Mouse (Mus musculus): ENCODE results near the gene Gm26727. TPM values are rescaled to one million over a fixed set of nuclear protein-coding genes. Genes with fewer than 3 reads are reported as not detected.
"Not testable (repeated sequence)": the region's sequence is repeated elsewhere in the genome, so short reads cannot be mapped to it uniquely, and the experiment has no call there.

The Gm26727 gene
- polyA plus RNA-seq, 2 experiments, result not detected

DNA sequence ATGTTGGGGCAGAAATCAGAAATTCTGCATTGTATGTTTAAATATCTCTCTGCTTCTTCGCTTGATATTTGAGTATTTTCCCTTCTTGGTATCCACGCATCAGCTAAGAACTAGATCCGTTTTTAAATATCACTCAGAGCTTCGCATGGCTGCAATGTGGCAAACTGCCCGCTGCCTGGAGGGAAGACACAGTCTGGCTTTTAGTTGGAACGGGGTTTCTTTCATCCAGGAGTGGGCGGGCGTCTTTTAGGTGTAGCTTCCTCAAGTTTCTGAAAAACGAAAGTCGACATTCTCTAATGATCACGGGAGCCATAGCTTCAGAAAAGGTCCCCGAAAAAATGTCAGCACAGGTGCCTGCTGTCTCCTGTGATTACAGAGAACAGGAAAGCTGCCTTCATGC lies 14.2 kb upstream of the Gm26727 start:
- Histone ChIP-seq H3K4me3 (replicated peaks; ENCODE audit: low read length) (no peak overlapping the region), H3K4me2 (replicated peaks; ENCODE audit: low read depth, low read length, severe bottlenecking) (no peak overlapping the region), H3K4me1 (ENCODE audit: control insufficient read depth, insufficient read depth, low read length) (no peaks in the 10 kb centered on the region), H3K36me3 (ENCODE audit: control insufficient read depth, insufficient read depth, low read length) (no peaks in the 10 kb centered on the region), H3K9ac (ENCODE audit: low read depth, low read length, severe bottlenecking) (no peak overlapping the region), H3K27ac (replicated peaks; ENCODE audit: low read depth, low read length) (no peak overlapping the region), H3K9me3 (ENCODE audit: control insufficient read depth, low read length) (no peaks in the 10 kb centered on the region), H3K27me3 (ENCODE audit: control insufficient read depth, insufficient read depth, low read length) (no peaks in the 10 kb centered on the region)
- no peak for TF ChIP-seq POLR2A (IDR thresholded peaks at IDR 0.05; ENCODE audit: borderline replicate concordance, extremely low read depth, insufficient read depth, insufficient read length)
- 71% methylated on average over 12 of the region's 12 CpGs for WGBS
- DNase-seq (ENCODE audit: low spot score) (no peak), ATAC-seq (ENCODE audit: low FRiP score, low read depth) (no peak)

DNA sequence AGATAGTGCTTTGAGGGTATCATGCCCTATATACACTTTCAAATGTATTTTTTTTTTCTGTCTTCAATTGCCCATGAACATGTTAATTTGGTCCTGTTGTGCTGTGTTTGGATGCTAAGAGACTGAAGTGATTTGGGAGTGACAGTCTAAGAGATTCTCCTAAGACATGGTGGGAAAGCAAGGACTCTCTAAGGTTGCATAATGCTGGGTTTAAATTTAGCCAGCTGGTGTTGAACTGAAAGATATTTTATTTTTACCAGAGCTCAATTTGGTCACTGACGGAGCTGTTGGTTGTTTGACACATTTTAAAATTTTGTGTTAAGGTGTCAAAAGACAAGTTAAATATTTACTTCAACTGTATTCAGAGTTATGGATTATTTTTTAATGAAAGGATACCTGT lies 13.8 kb upstream of the Gm26727 start:
- no peak for ATAC-seq (ENCODE audit: low FRiP score, low read depth)

DNA sequence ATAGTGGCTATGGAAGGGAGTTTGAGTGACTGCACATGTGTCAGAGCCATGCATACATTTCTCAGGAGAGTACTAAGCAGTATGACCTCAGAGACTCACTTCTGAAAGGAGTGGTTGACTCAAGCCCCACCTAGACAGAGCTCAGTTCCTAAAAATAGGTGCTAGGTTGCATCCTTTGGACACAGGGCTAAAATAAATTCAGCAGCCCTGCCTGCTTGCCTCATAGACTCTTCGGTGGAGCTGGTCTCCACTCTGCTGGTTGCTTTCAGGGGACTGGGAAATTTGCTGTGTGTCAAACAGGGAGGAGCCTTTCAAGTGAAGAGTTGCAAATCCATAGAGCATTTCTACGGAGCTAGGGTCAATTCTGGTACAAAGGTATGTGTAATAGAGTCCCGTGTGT lies 12.8 kb upstream of the Gm26727 start, which contains the start of gene Xirp2:
Xirp2 (plus strand) TSS at position 223 of the 400 bp plus-strand sequence.
- ATAC-seq (ENCODE audit: low FRiP score, low read depth) (no peak), DNase-seq (ENCODE audit: low spot score) (no peak)
- no peak within 1 kb of the TSS for H3K27ac ChIP-seq (replicated peaks; ENCODE audit: low read depth, low read length)
- no peaks in the 10 kb centered on the region for H3K36me3 ChIP-seq (ENCODE audit: control insufficient read depth, insufficient read depth, low read length)
- H3K4me3 ChIP-seq (replicated peaks; ENCODE audit: low read length), result no peak within 1 kb of the TSS
- H3K4me1 ChIP-seq (ENCODE audit: control insufficient read depth, insufficient read depth, low read length), result no peaks in the 10 kb centered on the region
- no peaks in the 10 kb centered on the region for H3K9me3 ChIP-seq (ENCODE audit: control insufficient read depth, low read length)
- WGBS, result 60% methylated on average over 3 of the region's 3 CpGs
- no peak within 1 kb of the TSS for H3K9ac ChIP-seq (ENCODE audit: low read depth, low read length, severe bottlenecking)
- H3K4me2 ChIP-seq (replicated peaks; ENCODE audit: low read depth, low read length, severe bottlenecking), result no peak within 1 kb of the TSS
- H3K27me3 ChIP-seq (ENCODE audit: control insufficient read depth, insufficient read depth, low read length), result no peaks in the 10 kb centered on the region
- no peak for TF ChIP-seq POLR2A (IDR thresholded peaks at IDR 0.05; ENCODE audit: borderline replicate concordance, extremely low read depth, insufficient read depth, insufficient read length)

More for the DNA sequence above, 13.8 kb upstream of the Gm26727 start:
- H3K27ac ChIP-seq (replicated peaks; ENCODE audit: low read depth, low read length), result no peak overlapping the region
- TF ChIP-seq POLR2A (IDR thresholded peaks at IDR 0.05; ENCODE audit: borderline replicate concordance, extremely low read depth, insufficient read depth, insufficient read length), result no peak
- H3K4me1 ChIP-seq (ENCODE audit: control insufficient read depth, insufficient read depth, low read length), result no peaks in the 10 kb centered on the region
- H3K36me3 ChIP-seq (ENCODE audit: control insufficient read depth, insufficient read depth, low read length), result no peaks in the 10 kb centered on the region
- H3K9ac ChIP-seq (ENCODE audit: low read depth, low read length, severe bottlenecking), result no peak overlapping the region
- H3K9me3 ChIP-seq (ENCODE audit: control insufficient read depth, low read length), result no peaks in the 10 kb centered on the region
- no peaks in the 10 kb centered on the region for H3K27me3 ChIP-seq (ENCODE audit: control insufficient read depth, insufficient read depth, low read length)
- no peak for DNase-seq (ENCODE audit: low spot score)
- 74% methylated on average over 1 of the region's 1 CpGs for WGBS
- no peak overlapping the region for H3K4me2 ChIP-seq (replicated peaks; ENCODE audit: low read depth, low read length, severe bottlenecking)
- no peak overlapping the region for H3K4me3 ChIP-seq (replicated peaks; ENCODE audit: low read length)

DNA sequence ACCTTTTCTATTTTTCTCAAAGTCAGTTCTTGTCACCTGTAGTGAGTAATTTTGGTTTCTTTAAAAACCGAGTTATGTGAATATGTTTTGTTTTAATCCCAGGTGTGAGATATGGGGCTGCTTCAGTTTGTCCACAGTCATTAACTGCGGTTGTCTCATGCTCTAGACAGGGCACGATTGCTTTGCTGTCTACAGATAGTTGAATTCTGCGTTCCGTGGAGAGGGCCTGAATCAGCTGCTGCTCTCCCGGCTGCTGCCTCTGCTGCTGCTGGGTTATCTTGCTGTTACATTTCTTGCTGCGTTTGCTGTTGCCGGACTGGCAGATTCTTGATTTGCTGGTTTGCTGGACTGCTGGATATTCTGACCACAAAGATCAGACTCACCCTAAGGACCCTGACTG lies 5.3 kb upstream of the Gm26727 start:
- Histone ChIP-seq H3K4me3 (replicated peaks; ENCODE audit: low read length) (no peak overlapping the region), H3K4me1 (ENCODE audit: control insufficient read depth, insufficient read depth, low read length) (no peaks in the 10 kb centered on the region), H3K4me2 (replicated peaks; ENCODE audit: low read depth, low read length, severe bottlenecking) (no peak overlapping the region), H3K27me3 (ENCODE audit: control insufficient read depth, insufficient read depth, low read length) (no peaks in the 10 kb centered on the region), H3K9me3 (ENCODE audit: control insufficient read depth, low read length) (no peaks in the 10 kb centered on the region), H3K27ac (replicated peaks; ENCODE audit: low read depth, low read length) (no peak overlapping the region), H3K9ac (ENCODE audit: low read depth, low read length, severe bottlenecking) (no peak overlapping the region), H3K36me3 (ENCODE audit: control insufficient read depth, insufficient read depth, low read length) (no peaks in the 10 kb centered on the region)
- ATAC-seq (ENCODE audit: low FRiP score, low read depth) (no peak), DNase-seq (ENCODE audit: low spot score) (no peak)
- no peak for TF ChIP-seq POLR2A (IDR thresholded peaks at IDR 0.05; ENCODE audit: borderline replicate concordance, extremely low read depth, insufficient read depth, insufficient read length)
- WGBS, result 84% methylated on average over 8 of the region's 8 CpGs

DNA sequence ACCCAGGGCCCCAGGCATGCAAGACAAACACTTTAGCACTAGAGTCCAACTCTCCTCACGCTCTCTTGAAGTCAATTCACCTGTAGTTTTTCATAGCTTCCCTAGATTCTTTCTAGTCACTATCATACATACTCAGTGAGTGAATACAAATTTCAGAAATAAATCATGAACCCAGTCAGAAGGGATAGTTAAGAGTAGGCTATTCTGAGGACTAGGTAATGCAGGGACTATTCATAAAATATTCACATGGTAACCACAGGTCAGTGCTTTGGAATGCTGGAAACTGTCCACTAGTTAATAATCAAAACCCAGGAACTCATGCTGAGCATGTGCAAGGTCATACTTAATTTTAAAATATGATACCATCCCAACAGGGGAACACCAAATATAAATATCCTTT lies 10.2 kb downstream of the Gm26727 start:
- no peak overlapping the region for H3K4me3 ChIP-seq (replicated peaks; ENCODE audit: low read length)
- H3K4me2 ChIP-seq (replicated peaks; ENCODE audit: low read depth, low read length, severe bottlenecking), result no peak overlapping the region
- H3K27ac ChIP-seq (replicated peaks; ENCODE audit: low read depth, low read length), result no peak overlapping the region
- H3K9ac ChIP-seq (ENCODE audit: low read depth, low read length, severe bottlenecking), result no peak overlapping the region
- TF ChIP-seq POLR2A (IDR thresholded peaks at IDR 0.05; ENCODE audit: borderline replicate concordance, extremely low read depth, insufficient read depth, insufficient read length), result no peak
- H3K27me3 ChIP-seq (ENCODE audit: control insufficient read depth, insufficient read depth, low read length), result no peaks in the 10 kb centered on the region
- ATAC-seq (ENCODE audit: low FRiP score, low read depth), result no peak
- WGBS, result 93% methylated on average over 1 of the region's 1 CpGs
- H3K9me3 ChIP-seq (ENCODE audit: control insufficient read depth, low read length), result no peaks in the 10 kb centered on the region
- DNase-seq (ENCODE audit: low spot score), result no peak
- no peaks in the 10 kb centered on the region for H3K4me1 ChIP-seq (ENCODE audit: control insufficient read depth, insufficient read depth, low read length)
- H3K36me3 ChIP-seq (ENCODE audit: control insufficient read depth, insufficient read depth, low read length), result no peaks in the 10 kb centered on the region

DNA sequence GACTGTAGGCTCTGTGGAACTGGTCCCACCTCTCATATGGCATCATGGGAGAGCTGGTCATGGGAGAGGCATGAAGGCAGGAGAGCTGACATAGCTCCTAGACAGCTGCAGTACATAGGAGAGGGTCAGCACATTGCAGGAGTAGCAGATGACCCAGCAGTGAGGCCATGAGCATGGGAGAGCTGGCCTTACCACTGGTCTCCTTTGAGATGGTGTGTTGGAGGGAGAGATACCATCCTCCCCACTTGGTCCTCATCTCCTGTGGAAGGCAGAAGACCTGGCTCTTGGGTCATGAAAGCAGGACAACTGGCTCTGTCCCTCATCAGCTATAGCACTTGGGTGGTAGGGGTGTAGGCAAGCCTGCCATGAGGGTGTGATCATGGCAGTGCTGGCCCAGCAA lies 12.1 kb downstream of the Gm26727 start:
- Histone ChIP-seq H3K4me3 (replicated peaks; ENCODE audit: low read length) (no peak overlapping the region), H3K4me1 (ENCODE audit: control insufficient read depth, insufficient read depth, low read length) (no peaks in the 10 kb centered on the region), H3K27ac (replicated peaks; ENCODE audit: low read depth, low read length) (no peak overlapping the region), H3K9ac (ENCODE audit: low read depth, low read length, severe bottlenecking) (no peak overlapping the region), H3K9me3 (ENCODE audit: control insufficient read depth, low read length) (no peaks in the 10 kb centered on the region), H3K4me2 (replicated peaks; ENCODE audit: low read depth, low read length, severe bottlenecking) (no peak overlapping the region), H3K27me3 (ENCODE audit: control insufficient read depth, insufficient read depth, low read length) (no peaks in the 10 kb centered on the region), H3K36me3 (ENCODE audit: control insufficient read depth, insufficient read depth, low read length) (no peaks in the 10 kb centered on the region)
- TF ChIP-seq POLR2A (IDR thresholded peaks at IDR 0.05; ENCODE audit: borderline replicate concordance, extremely low read depth, insufficient read depth, insufficient read length), result no peak
- ATAC-seq (ENCODE audit: low FRiP score, low read depth), result no peak
- no peak for DNase-seq (ENCODE audit: low spot score)

DNA sequence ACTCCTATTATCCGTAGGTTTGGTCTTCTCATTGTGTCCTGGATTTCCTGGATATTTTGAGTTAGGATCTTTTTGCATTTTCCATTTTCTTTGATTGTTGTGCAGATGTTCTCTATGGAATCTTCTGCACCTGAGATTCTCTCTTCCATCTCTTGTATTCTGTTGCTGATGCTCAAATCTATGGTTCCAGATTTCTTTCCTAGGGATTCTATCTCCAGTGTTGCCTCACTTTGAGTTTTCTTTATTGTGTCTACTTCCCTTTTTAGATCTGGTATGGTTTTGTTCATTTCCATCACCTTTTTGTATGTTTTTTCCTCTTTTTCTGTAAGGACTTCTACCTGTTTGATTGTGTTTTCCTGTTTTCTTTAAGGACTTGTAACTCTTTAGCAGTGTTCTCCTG lies 19.6 kb downstream of the Gm26727 start, which contains the start of gene Gm21830:
Gm21830 (plus strand) TSS at position 301 of the 400 bp plus-strand sequence.
- DNase-seq (ENCODE audit: low spot score); H3K9ac ChIP-seq (ENCODE audit: low read depth, low read length, severe bottlenecking); H3K4me2 ChIP-seq (replicated peaks; ENCODE audit: low read depth, low read length, severe bottlenecking); H3K9me3 ChIP-seq (ENCODE audit: control insufficient read depth, low read length); H3K27me3 ChIP-seq (ENCODE audit: control insufficient read depth, insufficient read depth, low read length); H3K36me3 ChIP-seq (ENCODE audit: control insufficient read depth, insufficient read depth, low read length); ATAC-seq (ENCODE audit: low FRiP score, low read depth); H3K4me3 ChIP-seq (replicated peaks; ENCODE audit: low read length); H3K27ac ChIP-seq (replicated peaks; ENCODE audit: low read depth, low read length); H3K4me1 ChIP-seq (ENCODE audit: control insufficient read depth, insufficient read depth, low read length): not testable (repeated sequence)
- WGBS, result no CpG with 5 or more reads among the region's 1 CpGs
